Mouse (Mus musculus) megakaryocyte progenitor cell, adult 5-6 weeks (primary cell): ENCODE data around the gene Sema4d. TPM values are rescaled to one million over a fixed set of nuclear protein-coding genes. Genes with fewer than 3 reads are reported as not detected.
"Not testable (repeated sequence)": the region's sequence is repeated elsewhere in the genome, so short reads cannot be mapped to it uniquely, and the experiment has no call there.

Experiments used
- ATAC-seq: replicated peaks from 2 replicates; pipeline ENCODE4 v1.8.0; 2016; ENCODE audit warnings: mild to moderate bottlenecking, moderate TSS enrichment, inconsistent platforms; ENCODE audit not compliant: poor library complexity
- total RNA-seq, 2 experiments: library from RNA; stranded (forward) in 1 of 2; stranded (reverse) in 1 of 2; fragments of 157-497, 149-512 nt in 1 of 2; fragments of 200-1000 nt in 1 of 2; gene quantifications; 2 replicates each; pipeline versions ENCODE4 v1.2.3 to v1.2.4; 2015 to 2017

The Sema4d gene
- total RNA-seq, 2 experiments from 2014 or later, result 8.6 to 25.4 TPM

- no peak for ATAC-seq
Measured at GRCm38 (mm10) chr13:51686966-51687365, 106.6 kb downstream of the Sema4d start.

- ATAC-seq, result peak; percentile 59
Measured at GRCm38 (mm10) chr13:51685290-51685966, 108.1 kb downstream of the Sema4d start.

DNA sequence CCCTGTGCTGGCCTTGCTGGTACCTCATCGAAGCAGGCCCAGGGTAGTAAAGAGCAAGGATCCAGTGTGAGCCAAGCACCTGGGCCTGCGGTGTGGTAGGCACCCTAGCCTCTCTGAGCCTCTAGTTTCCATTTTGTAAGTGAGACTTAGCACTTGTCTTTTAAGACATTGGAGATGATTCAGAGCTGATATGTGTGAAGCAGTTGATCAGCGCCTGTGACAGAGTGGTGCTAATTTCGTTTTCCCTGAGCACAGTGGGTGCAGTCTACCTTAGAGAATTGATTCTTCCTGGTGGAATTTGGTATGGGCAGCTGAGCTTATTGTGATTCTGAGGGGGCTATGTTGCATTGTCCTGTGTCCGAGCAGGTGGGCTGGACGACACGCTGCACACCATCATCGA lies 111.9 kb downstream of the Sema4d start:
- no peak for ATAC-seq

- no peak for ATAC-seq
Measured at GRCm38 (mm10) chr13:51681076-51681475, 112.5 kb downstream of the Sema4d start.

- no peak for ATAC-seq
Measured at GRCm38 (mm10) chr13:51679332-51679731, 114.2 kb downstream of the Sema4d start.

DNA sequence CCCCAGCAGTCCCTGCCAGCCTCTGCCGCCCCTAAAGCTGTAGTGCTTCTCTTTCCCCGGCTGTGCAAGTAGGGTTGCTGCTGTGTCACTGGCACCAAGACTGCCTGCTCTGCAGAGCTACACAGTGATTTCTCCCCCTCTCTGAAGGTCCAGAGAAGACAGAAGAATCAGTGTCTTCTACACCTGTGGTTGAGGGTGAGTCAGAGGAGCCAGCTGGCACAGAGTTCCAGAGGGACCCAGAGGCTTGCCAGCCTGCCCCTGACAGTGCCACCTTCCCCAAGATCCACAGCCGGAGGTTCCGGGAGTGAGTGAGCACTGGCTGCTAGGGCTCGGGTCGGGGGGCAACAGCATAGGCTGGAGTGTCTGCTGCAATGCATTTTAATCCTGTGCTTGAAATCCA lies 114.9 kb downstream of the Sema4d start:
- no peak for ATAC-seq

DNA sequence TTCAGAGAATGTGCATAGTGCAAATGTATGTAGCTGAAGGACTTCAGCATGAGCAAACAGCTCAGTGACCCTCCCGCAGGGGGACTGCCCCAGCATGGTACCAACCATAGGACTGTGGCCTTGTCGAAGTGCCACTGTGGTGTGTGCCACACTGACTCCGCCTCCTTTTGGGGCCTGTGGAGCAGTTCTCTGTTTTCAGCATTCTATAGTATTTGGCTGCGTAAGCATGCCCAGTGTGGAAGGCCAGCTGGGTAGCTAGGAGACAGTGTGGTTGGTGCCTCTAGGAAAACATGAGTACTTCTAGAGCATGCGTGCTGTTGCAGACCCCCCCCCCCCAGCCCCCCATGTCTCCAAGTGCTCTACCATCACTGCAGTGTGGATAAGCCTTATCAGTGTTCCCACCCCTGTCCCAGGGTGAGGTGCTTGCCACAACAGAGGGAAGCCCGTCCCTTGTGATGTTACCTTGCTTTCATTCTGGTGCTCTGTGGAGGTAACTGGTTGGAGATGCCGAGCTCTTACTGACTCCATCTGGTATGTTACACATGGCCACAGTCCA lies 115.8 kb downstream of the Sema4d start:
- peak; percentile 70 for ATAC-seq

DNA sequence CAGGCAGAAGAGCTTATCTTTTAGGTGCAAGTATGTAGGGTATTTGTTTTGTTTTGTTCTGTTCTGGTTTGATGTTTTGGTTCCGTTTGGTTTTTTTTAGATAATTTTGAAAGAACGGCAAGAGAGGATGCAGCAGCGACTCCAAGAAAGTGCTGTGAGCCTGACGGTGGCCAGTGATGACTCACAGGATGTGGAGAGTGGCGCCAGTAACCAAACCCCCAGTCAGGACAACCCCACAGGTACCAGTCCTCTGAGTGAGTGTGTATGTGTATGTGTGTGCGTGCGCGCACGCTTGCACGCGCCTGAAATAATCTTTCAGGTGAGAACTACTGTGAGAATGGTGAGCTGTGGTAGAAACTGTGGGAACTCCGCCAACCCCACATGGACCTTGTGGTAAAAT lies 116.5 kb downstream of the Sema4d start:
- ATAC-seq, result peak; percentile 12; the same call in 1 of the 2 replicates

- ATAC-seq, result peak; percentile 24; the same call in 1 of the 2 replicates
Measured at GRCm38 (mm10) chr13:51676641-51677040, 116.9 kb downstream of the Sema4d start.

- not testable (repeated sequence) for ATAC-seq
Measured at GRCm38 (mm10) chr13:51668195-51668594, 125.4 kb downstream of the Sema4d start.

DNA sequence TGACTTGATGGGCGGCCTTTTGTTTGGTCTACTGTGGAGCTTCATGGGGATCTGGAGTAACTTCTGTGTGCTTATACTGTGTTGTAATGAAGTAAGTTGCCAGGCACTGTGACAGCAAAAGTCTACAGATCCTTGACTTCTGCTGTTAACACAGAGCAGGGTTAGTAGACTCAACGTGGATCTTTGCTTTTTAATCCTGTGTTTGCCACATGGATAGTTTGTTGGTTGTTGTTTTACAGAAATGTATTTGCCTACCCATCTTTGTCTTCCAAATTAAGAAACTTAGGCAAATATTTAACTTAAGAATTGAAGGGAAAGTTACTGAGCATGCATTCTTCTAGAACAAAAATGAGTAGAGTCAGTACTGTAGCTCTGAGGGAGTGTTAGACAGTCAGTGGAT lies 130.0 kb downstream of the Sema4d start:
- no peak for ATAC-seq

DNA sequence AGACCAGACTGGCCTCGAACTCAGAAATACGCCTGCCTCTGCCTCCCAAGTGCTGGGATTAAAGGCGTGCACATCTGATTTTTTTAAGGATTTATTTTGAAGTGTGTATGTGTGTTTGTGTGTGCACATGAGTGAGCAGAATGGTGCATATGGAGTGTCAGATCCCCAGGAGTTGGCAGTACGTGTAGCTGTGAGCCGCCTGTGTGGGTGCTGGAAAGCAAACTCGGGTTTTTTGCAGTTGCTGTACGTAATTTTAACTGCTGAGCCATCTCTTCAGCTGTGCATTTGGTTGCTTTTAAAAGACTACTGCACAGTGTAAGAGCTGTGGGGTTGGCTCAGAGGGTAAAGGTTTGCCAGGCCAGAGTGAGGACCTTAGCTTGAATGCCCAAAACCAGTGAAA lies 134.0 kb downstream of the Sema4d start:
- no peak for ATAC-seq

GRCm38 (mm10) chr13:51658094-51658493 lies 135.5 kb downstream of the Sema4d start:
- ATAC-seq, result 0 out of 2 replicates have a peak, but pooled peaks have one; percentile 42

- no peak for ATAC-seq
Measured at GRCm38 (mm10) chr13:51656516-51657235, 136.9 kb downstream of the Sema4d start.

- no peak for ATAC-seq
Measured at GRCm38 (mm10) chr13:51653961-51654360, 139.6 kb downstream of the Sema4d start.

- no peak for ATAC-seq
Measured at GRCm38 (mm10) chr13:51653159-51653558, 140.4 kb downstream of the Sema4d start.

DNA sequence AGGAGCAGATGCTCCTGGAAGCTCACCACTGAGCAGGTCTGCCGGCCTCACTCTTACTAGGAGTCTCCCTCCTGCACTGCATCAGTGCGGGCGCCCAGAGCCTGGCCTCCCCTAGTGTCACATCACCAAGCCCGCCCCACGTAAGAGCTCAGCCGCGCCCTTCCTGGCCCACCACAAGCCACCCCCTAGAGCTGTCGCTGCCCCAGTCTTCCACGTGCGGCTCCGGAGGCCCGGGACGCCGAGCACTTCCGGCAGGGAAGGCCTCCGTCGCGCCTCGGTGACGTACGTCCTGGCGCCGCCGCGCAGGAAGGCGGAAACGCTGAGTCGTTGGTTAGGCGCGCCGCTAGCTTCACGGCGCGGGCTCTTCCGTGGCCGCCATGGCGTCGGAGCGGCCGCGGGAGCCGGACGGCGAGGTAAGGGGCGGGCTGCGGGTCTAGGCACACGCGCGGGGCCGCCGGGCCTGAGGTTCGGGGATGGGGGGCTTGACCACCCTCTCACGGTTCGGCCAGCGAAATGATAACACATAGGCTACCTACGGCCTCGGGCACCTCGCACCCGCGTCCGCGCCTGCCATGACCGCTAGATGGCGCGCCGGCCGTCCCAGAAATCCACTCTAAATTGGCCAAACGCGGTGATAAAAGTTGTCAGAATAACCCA lies 142.0 kb downstream of the Sema4d start, which contains the start of gene Secisbp2:
TSS of gene Secisbp2 (plus strand) at position 290 of the 657 bp plus-strand sequence.
- peak; percentile 91 for ATAC-seq

- no peak for ATAC-seq
Measured at GRCm38 (mm10) chr13:51649740-51650139, 143.8 kb downstream of the Sema4d start.

- ATAC-seq, result no peak
Measured at GRCm38 (mm10) chr13:51648237-51648636, 145.3 kb downstream of the Sema4d start.

GRCm38 (mm10) chr13:51647770-51648169 lies 145.8 kb downstream of the Sema4d start:
- no peak for ATAC-seq

DNA sequence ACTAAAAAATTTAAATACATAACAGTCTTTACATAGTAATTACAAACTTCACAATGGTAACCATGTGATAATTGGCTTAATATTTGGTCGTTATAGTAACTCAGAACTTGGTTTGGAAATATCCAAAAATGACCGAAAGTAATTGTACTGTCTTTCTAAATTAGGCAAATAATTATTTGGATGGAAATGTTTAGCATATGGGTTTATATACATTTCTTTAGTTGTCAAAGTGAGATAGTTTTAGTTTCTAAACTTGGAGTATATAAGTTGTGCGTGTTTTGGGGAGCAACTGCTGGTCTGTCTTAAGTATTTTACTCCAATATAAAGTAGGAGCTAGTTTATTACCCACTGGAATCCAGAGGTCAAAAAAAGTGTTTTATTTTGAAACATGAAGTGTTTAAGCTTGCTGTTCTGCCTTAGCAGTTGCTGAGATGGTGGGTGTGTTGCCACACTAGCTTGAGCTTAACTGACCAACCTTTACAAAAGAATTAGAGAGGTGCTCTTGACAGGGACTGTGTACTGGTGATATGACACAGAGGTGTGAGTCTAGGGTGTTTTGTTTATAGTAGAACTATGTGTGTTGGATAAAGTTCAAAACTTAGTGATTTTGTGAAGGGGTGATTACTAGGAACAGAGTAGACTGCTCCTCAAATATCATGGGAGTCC lies 147.1 kb downstream of the Sema4d start:
- ATAC-seq, result no peak
